Mouse (Mus musculus) spleen, adult 2 months (tissue): Measurements from ENCODE around the gene Asic2. TPM values are rescaled to one million over a fixed set of nuclear protein-coding genes. Genes with fewer than 3 reads are reported as not detected.

Experiments
- DNase-seq, 2 experiments: peaks; one replicate each; pipeline versions ENCODE4 v3.0.0 to v3.0.0-alpha.2; 2012 to 2021; ENCODE audit warnings: low spot score in 2 of 2, low read depth in 1 of 2
- H3K27ac ChIP-seq: fragments of 200-500 bp; 2 replicates; pipeline ENCODE4 v1.5.1; 2012; ENCODE audit warnings: low read length, inconsistent platforms; ENCODE audit not compliant: insufficient read depth
- H3K27me3 ChIP-seq: fragments of 200-500 bp; 2 replicates; pipeline ENCODE4 v1.6.1; 2012; ENCODE audit warnings: mild to moderate bottlenecking, moderate library complexity, low read length, inconsistent platforms; ENCODE audit not compliant: control insufficient read depth, insufficient read depth
- H3K36me3 ChIP-seq: fragments of 200-500 bp; 2 replicates; pipeline ENCODE4 v1.6.1; 2012; ENCODE audit warnings: mild to moderate bottlenecking, low read length, inconsistent platforms; ENCODE audit not compliant: control insufficient read depth, insufficient read depth
- H3K4me1 ChIP-seq: fragments of 200-500 bp; 2 replicates; pipeline ENCODE4 v1.6.1; 2011; ENCODE audit warnings: inconsistent platforms; ENCODE audit not compliant: control insufficient read depth, insufficient read depth, insufficient read length
- H3K4me3 ChIP-seq: fragments of 200-500 bp; 2 replicates; pipeline ENCODE4 v1.5.1; 2011; ENCODE audit warnings: mild to moderate bottlenecking, inconsistent platforms; ENCODE audit not compliant: insufficient read depth, insufficient read length; ENCODE audit errors: extremely low read depth
- CTCF ChIP-seq: fragments of 200-500 bp; IDR thresholded peaks from 2 replicates; pipeline ENCODE4 v1.5.1; 2011; ENCODE audit warnings: mild to moderate bottlenecking, inconsistent platforms; ENCODE audit not compliant: insufficient read depth, insufficient read length, insufficient replicate concordance; ENCODE audit errors: extremely low read depth
- POLR2A ChIP-seq: fragments of 200-500 bp; IDR thresholded peaks from 2 replicates; pipeline ENCODE4 v1.6.1; 2011; ENCODE audit warnings: low read depth, low read length, inconsistent platforms
- WGBS: fragments of 180-500 bp; shearing (Covaris S2); methylation state at CpG from one replicate; pipeline ENCODE4 v1.1.7; 2018; 5-methylcytosine and 5-hydroxymethylcytosine counted together
- polyA plus RNA-seq: library from polyadenylated mRNA; depleted of rRNA; stranded (reverse); fragments of >200 nt; gene quantifications from 2 replicates; pipeline ENCODE4 v1.2.3, GENCODE M21; 2012

The Asic2 gene
- polyA plus RNA-seq, 1 experiment, result 0.46 TPM

GRCm38 (mm10) chr11:80906456-80906855, 1061.8 kb downstream of the Asic2 start:
- WGBS, result 28% methylated on average over 4 of the region's 4 CpGs
- no peaks in the 10 kb centered on the region for H3K36me3 ChIP-seq
- no peak overlapping the region for H3K4me3 ChIP-seq
- no peak overlapping the region for H3K27ac ChIP-seq
- H3K4me1 ChIP-seq, result no peaks in the 10 kb centered on the region
- DNase-seq, result peak in 1 of 2 experiments; percentile 30
- H3K27me3 ChIP-seq, result no peaks in the 10 kb centered on the region
- TF ChIP-seq CTCF (peak; percentile 41; the same call in 1 of the 2 replicates), POLR2A (no peak)

- WGBS, result 91% methylated on average over 2 of the region's 2 CpGs
- H3K4me1 ChIP-seq, result no peaks in the 10 kb centered on the region
- no peak overlapping the region for H3K4me3 ChIP-seq
- no peak for TF ChIP-seq POLR2A
- no peak for TF ChIP-seq CTCF
- no peak for DNase-seq
- H3K27ac ChIP-seq, result no peak overlapping the region
- no peaks in the 10 kb centered on the region for H3K36me3 ChIP-seq
- H3K27me3 ChIP-seq, result no peaks in the 10 kb centered on the region
Measured at GRCm38 (mm10) chr11:80904559-80904958, 1063.7 kb downstream of the Asic2 start.

- TF ChIP-seq POLR2A, result no peak
- no peak for TF ChIP-seq CTCF
- H3K4me1 ChIP-seq, result no peaks in the 10 kb centered on the region
- 92% methylated on average over 10 of the region's 10 CpGs for WGBS
- H3K27me3 ChIP-seq, result no peaks in the 10 kb centered on the region
- H3K27ac ChIP-seq, result no peak overlapping the region
- no peaks in the 10 kb centered on the region for H3K36me3 ChIP-seq
- H3K4me3 ChIP-seq, result no peak overlapping the region
- no peak for DNase-seq
Measured at GRCm38 (mm10) chr11:80903426-80903825, 1064.8 kb downstream of the Asic2 start.

- DNase-seq, result no peak
- H3K36me3 ChIP-seq, result no peaks in the 10 kb centered on the region
- H3K4me3 ChIP-seq, result no peak overlapping the region
- WGBS, result 45% methylated on average over 7 of the region's 7 CpGs
- no peak for TF ChIP-seq POLR2A
- no peak for TF ChIP-seq CTCF
- no peak overlapping the region for H3K27ac ChIP-seq
- no peaks in the 10 kb centered on the region for H3K27me3 ChIP-seq
- no peaks in the 10 kb centered on the region for H3K4me1 ChIP-seq
Measured at GRCm38 (mm10) chr11:80902664-80903063, 1065.6 kb downstream of the Asic2 start.

GRCm38 (mm10) chr11:80900555-80900954, 1067.7 kb downstream of the Asic2 start:
- 82% methylated on average over 4 of the region's 4 CpGs for WGBS
- H3K36me3 ChIP-seq, result no peaks in the 10 kb centered on the region
- no peak for TF ChIP-seq POLR2A
- no peak for TF ChIP-seq CTCF
- DNase-seq, result no peak
- no peaks in the 10 kb centered on the region for H3K27me3 ChIP-seq
- H3K4me1 ChIP-seq, result no peaks in the 10 kb centered on the region
- H3K27ac ChIP-seq, result no peak overlapping the region
- no peak overlapping the region for H3K4me3 ChIP-seq

GRCm38 (mm10) chr11:80895853-80896252, 1072.4 kb downstream of the Asic2 start:
- no peaks in the 10 kb centered on the region for H3K27me3 ChIP-seq
- WGBS, result 94% methylated on average over 3 of the region's 3 CpGs
- DNase-seq, result no peak
- no peaks in the 10 kb centered on the region for H3K36me3 ChIP-seq
- no peak overlapping the region for H3K4me3 ChIP-seq
- no peaks in the 10 kb centered on the region for H3K4me1 ChIP-seq
- no peak for TF ChIP-seq CTCF
- TF ChIP-seq POLR2A, result no peak
- no peak overlapping the region for H3K27ac ChIP-seq

GRCm38 (mm10) chr11:80889336-80890063, 1078.8 kb downstream of the Asic2 start:
- DNase-seq, result no peak
- H3K4me3 ChIP-seq, result no peak overlapping the region
- H3K27me3 ChIP-seq, result no peaks in the 10 kb centered on the region
- 28% methylated on average over 7 of the region's 7 CpGs for WGBS
- no peak for TF ChIP-seq CTCF
- no peaks in the 10 kb centered on the region for H3K36me3 ChIP-seq
- no peak overlapping the region for H3K27ac ChIP-seq
- no peaks in the 10 kb centered on the region for H3K4me1 ChIP-seq
